Comparison of ENCODE assay signal across 11 mouse cellular contexts in genomic region chr15:25415958-25416357, GRCm38 (mm10). TPM values are rescaled to one million over a fixed set of nuclear protein-coding genes. Genes with fewer than 3 reads are reported as not detected.
A peak's percentile ranks its signal among the peaks of the same experiment; 100 is the strongest.
DNase-seq lines count a peak whose midpoint lies in the region; ATAC-seq lines count a peak whose summit lies in the region.
"Had no signal": no experiment of that assay in that cellular context is flagged by ENCODE, and none has a peak within 500 bp of the region (broad histone marks: within the 10 kb centered on the region; RNA-seq: fewer than 3 reads in every experiment).

No protein-coding gene starts in this region.

- H3K9ac ChIP-seq in embryonic facial prominence, embryonic 11.5 days (replicated peaks; ENCODE audit: low read length), result no peak overlapping the region
- H3K9ac ChIP-seq in midbrain, embryonic 13.5 days (replicated peaks), result peak overlapping the region; percentile 100
- H3K9ac ChIP-seq: kidney, embryonic 15.5 days had no signal

- no peaks in the 10 kb centered on the region for H3K27me3 ChIP-seq in embryonic facial prominence, embryonic 11.5 days (ENCODE audit: control insufficient read depth, insufficient read depth, low read length)
- H3K27me3 ChIP-seq in hindbrain, embryonic 10.5 days (ENCODE audit: insufficient read depth, poor library complexity, severe bottlenecking), result 0 out of 2 replicates have a peak, but pooled peaks cover 3% of the 10 kb centered on the region
- H3K27me3 ChIP-seq in midbrain, embryonic 13.5 days, result no peaks in the 10 kb centered on the region
- H3K27me3 ChIP-seq: kidney, embryonic 15.5 days had no signal

- no peak overlapping the region for H3K27ac ChIP-seq in embryonic facial prominence, embryonic 11.5 days (replicated peaks; ENCODE audit: low read depth, low read length)
- H3K27ac ChIP-seq in hindbrain, embryonic 10.5 days, result peak overlapping the region; percentile 59; the same call in 1 of the 2 replicates
- H3K27ac ChIP-seq in midbrain, embryonic 13.5 days, result peak overlapping the region; percentile 100
- H3K27ac ChIP-seq: kidney, embryonic 15.5 days had no signal

- H3K9me3 ChIP-seq in embryonic facial prominence, embryonic 11.5 days (replicated peaks; ENCODE audit: control insufficient read depth, low read length), result no peaks in the 10 kb centered on the region
- no peaks in the 10 kb centered on the region for H3K9me3 ChIP-seq in hindbrain, embryonic 10.5 days
- H3K9me3 ChIP-seq in midbrain, embryonic 13.5 days, result no peaks in the 10 kb centered on the region
- H3K9me3 ChIP-seq: kidney, embryonic 15.5 days had no signal

- ATAC-seq in embryonic facial prominence, embryonic 11.5 days (replicated peaks; ENCODE audit: insufficient number of reproducible peaks, low FRiP score, low TSS enrichment, low read depth), result no peak
- ATAC-seq in midbrain, embryonic 13.5 days, result no peak
- ATAC-seq in megakaryocyte progenitor cell, adult 5-6 weeks (replicated peaks; ENCODE audit: poor library complexity), result no peak
- ATAC-seq: CD4-positive, CD25-positive, alpha-beta regulatory T cell, adult 4 months had no signal

- 57% methylated on average over 4 of the region's 4 CpGs for WGBS in embryonic facial prominence, embryonic 11.5 days
- WGBS in hindbrain, embryonic 10.5 days, result 59% methylated on average over 4 of the region's 4 CpGs
- 17% methylated on average over 4 of the region's 4 CpGs for WGBS in midbrain, embryonic 13.5 days

- H3K36me3 ChIP-seq in embryonic facial prominence, embryonic 11.5 days (replicated peaks; ENCODE audit: control insufficient read depth, insufficient read depth, low read depth, low read length), result no peaks in the 10 kb centered on the region
- H3K36me3 ChIP-seq in hindbrain, embryonic 10.5 days, result no peaks in the 10 kb centered on the region
- peaks cover 1% of the 10 kb centered on the region for H3K36me3 ChIP-seq in midbrain, embryonic 13.5 days
- H3K36me3 ChIP-seq: kidney, embryonic 15.5 days had no signal

- H3K4me2 ChIP-seq in embryonic facial prominence, embryonic 11.5 days (ENCODE audit: low read depth, low read length), result no peak overlapping the region
- peak overlapping the region; percentile 68 for H3K4me2 ChIP-seq in midbrain, embryonic 13.5 days (replicated peaks)
- H3K4me2 ChIP-seq: kidney, embryonic 15.5 days had no signal

- peak; percentile 60 for DNase-seq in brain, adult 2 months (ENCODE audit: low read depth, low spot score)
- peak; percentile 38 for DNase-seq in embryonic facial prominence, embryonic 11.5 days (ENCODE audit: low spot score)
- DNase-seq in hindbrain, embryonic 10.5 days (ENCODE audit: low spot score), result no peak
- DNase-seq in adrenal gland, adult 2 months, result no peak
- DNase-seq in thymus, postnatal 25 days, result no peak
- DNase-seq: cerebellum, postnatal 25 days; heart, adult 18-20 months had no signal

- no peaks in the 10 kb centered on the region for H3K4me1 ChIP-seq in embryonic facial prominence, embryonic 11.5 days (ENCODE audit: control insufficient read depth, insufficient read depth, low read length)
- peaks cover 48% of the 10 kb centered on the region for H3K4me1 ChIP-seq in hindbrain, embryonic 10.5 days (replicated peaks)
- peaks cover 23% of the 10 kb centered on the region for H3K4me1 ChIP-seq in midbrain, embryonic 13.5 days (replicated peaks)

- no peak overlapping the region for H3K4me3 ChIP-seq in embryonic facial prominence, embryonic 11.5 days (ENCODE audit: low read depth, low read length)
- H3K4me3 ChIP-seq in hindbrain, embryonic 10.5 days, result peak overlapping the region; percentile 97; the same call in 1 of the 2 replicates
- peak overlapping the region; percentile 100 for H3K4me3 ChIP-seq in midbrain, embryonic 13.5 days (replicated peaks)
- H3K4me3 ChIP-seq: kidney, embryonic 15.5 days had no signal

RNA-seq across cellular contexts. Expression of gene Basp1, which starts 2.4 kb away (rescaled TPM):
- polyA plus RNA-seq in embryonic facial prominence, embryonic 11.5 days (2014; fragmentation: Nextera tagmentation; extraction: Ambion mirVana), result 113 and 141 TPM in 2 replicates
- 48.6 and 77.4 TPM in 2 replicates for polyA plus RNA-seq in hindbrain, embryonic 10.5 days (2016; fragmentation: Nextera tagmentation; extraction: Ambion mirVana)
- 205 and 211 TPM in 2 replicates for polyA plus RNA-seq in midbrain, embryonic 13.5 days (2015; fragmentation: Nextera tagmentation; extraction: Ambion mirVana)
- total RNA-seq in adrenal gland, adult 2 months (2021), result 1 to 10 TPM; 6.6 to 8.1 TPM
- 2.4 and 4.2 TPM in 2 replicates for polyA plus RNA-seq in adrenal gland, adult 2 months (2012; rRNA removed)
- 3.8 and 5.3 TPM in 2 replicates for total RNA-seq in megakaryocyte progenitor cell, adult 5-6 weeks (2015)
- total RNA-seq in megakaryocyte progenitor cell, adult 5-6 weeks (2017), result 3.0 and 4.7 TPM in 2 replicates

Comparison
In these comparisons a context has a peak if more than half of its experiments do, and no peak if none do; other contexts are left out.
1. DNase-seq: peak in brain, adult 2 months (single experiment) and embryonic facial prominence, embryonic 11.5 days (single experiment); none in hindbrain, embryonic 10.5 days (single experiment), adrenal gland, adult 2 months (single experiment) and thymus, postnatal 25 days (single experiment).